ENCODE assay signal across 10 mouse cellular contexts in the genomic region with DNA sequence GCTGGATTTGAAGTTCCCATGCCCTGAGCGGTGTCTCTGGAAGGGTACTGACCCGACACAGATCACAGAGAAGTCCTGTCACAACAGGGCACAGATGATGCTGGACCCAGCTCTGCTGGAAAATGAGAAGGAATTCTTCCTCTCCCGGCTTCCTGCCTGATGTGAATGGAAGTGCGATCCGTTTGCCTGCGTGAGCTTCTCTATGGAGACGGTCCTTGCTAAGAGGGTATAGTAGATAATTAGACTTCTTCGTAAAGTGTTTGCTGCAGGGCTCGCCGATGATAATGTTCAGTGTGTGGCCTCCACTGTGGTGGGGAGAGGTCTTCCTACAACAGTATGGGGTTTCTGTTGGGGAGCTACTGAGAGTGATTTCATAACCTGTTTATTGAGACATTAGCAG.
DNase-seq lines count a peak whose midpoint lies in the region; ATAC-seq and TF ChIP-seq lines count a peak whose summit lies in the region.
"Had no signal": no experiment of that assay in that cellular context is flagged by ENCODE, and none has a peak within 500 bp of the region (broad histone marks: within the 10 kb centered on the region; RNA-seq: fewer than 3 reads in every experiment).

No protein-coding gene starts in this region.

- H3K27me3 ChIP-seq in heart, embryonic 14.5 days (ENCODE audit: control insufficient read depth, insufficient read depth, low read length) = no peaks in the 10 kb centered on the region
- H3K27me3 ChIP-seq in midbrain, embryonic 15.5 days (replicated peaks) = no peaks in the 10 kb centered on the region
- H3K27me3 ChIP-seq: CH12.LX had no signal

- peaks cover 3% of the 10 kb centered on the region; the same call in 1 of the 2 replicates for H3K9me3 ChIP-seq in heart, embryonic 14.5 days (ENCODE audit: control insufficient read depth, low read length)
- H3K9me3 ChIP-seq in midbrain, embryonic 15.5 days = no peaks in the 10 kb centered on the region

- H3K9ac ChIP-seq in heart, embryonic 14.5 days (ENCODE audit: low read length) = peak overlapping the region; percentile 68
- no peak overlapping the region for H3K9ac ChIP-seq in midbrain, embryonic 15.5 days

- peak overlapping the region; percentile 6; the same call in 1 of the 2 replicates for H3K27ac ChIP-seq in cortical plate, adult 2 months (ENCODE audit: insufficient read depth, low read length)
- H3K27ac ChIP-seq in heart, embryonic 14.5 days (replicated peaks in 1 of 2; ENCODE audit: control insufficient read depth in 1 of 2, insufficient read depth in 1 of 2, low read depth in 2 of 2, low read length in 2 of 2) = peak overlapping the region; percentile 89 to 91
- 0 out of 2 replicates have a peak overlapping the region, but pooled peaks have one; percentile 22 for H3K27ac ChIP-seq in midbrain, embryonic 15.5 days

- no peak for TF ChIP-seq POLR2A in cortical plate, adult 2 months (IDR thresholded peaks at IDR 0.05; ENCODE audit: extremely low read depth, insufficient read depth, low read length)

- peaks cover 15% of the 10 kb centered on the region for H3K4me1 ChIP-seq in cortical plate, adult 2 months (ENCODE audit: control insufficient read depth, insufficient read depth, low read length)
- peaks cover 16 to 30% of the 10 kb centered on the region in 2 experiments for H3K4me1 ChIP-seq in heart, embryonic 14.5 days (ENCODE audit: control insufficient read depth in 2 of 2, insufficient read depth in 2 of 2, low read length in 2 of 2)
- peaks cover 31% of the 10 kb centered on the region for H3K4me1 ChIP-seq in midbrain, embryonic 15.5 days

- no peak for TF ChIP-seq CTCF in cortical plate, adult 2 months (IDR thresholded peaks at IDR 0.05; ENCODE audit: extremely low read depth, insufficient read depth, low read length)

- H3K36me3 ChIP-seq in heart, embryonic 14.5 days (ENCODE audit: control insufficient read depth, insufficient read depth, low read length) = no peaks in the 10 kb centered on the region
- no peaks in the 10 kb centered on the region for H3K36me3 ChIP-seq in midbrain, embryonic 15.5 days (replicated peaks)

- peak overlapping the region; percentile 81 for H3K4me2 ChIP-seq in heart, embryonic 14.5 days (ENCODE audit: low read length)
- H3K4me2 ChIP-seq in midbrain, embryonic 15.5 days = peak overlapping the region; percentile 1; the same call in 1 of the 2 replicates

- intact Hi-C loops in heart, postnatal 14 days (cut with DNase I) = no loop called here

- peak; percentile 81 for DNase-seq in heart, adult 11 months
- DNase-seq in heart, postnatal 14 days = no peak
- DNase-seq in adrenal gland, adult (ENCODE audit: inconsistent age in 2 of 2, low spot score in 1 of 2) = no peak
- no peak for DNase-seq in frontal cortex, postnatal 25 days (ENCODE audit: low spot score in 2 of 2)
- DNase-seq in spleen, adult 18-20 months = no peak
- DNase-seq: thymus, adult 18-20 months had no signal

- 0 out of 2 replicates have a peak overlapping the region, but pooled peaks have one; percentile 17 for H3K4me3 ChIP-seq in cortical plate, adult 2 months (ENCODE audit: insufficient read depth, low read length)
- H3K4me3 ChIP-seq in heart, embryonic 14.5 days (ENCODE audit: control insufficient read depth in 1 of 2, insufficient read depth in 1 of 2, low read depth in 1 of 2, low read length in 2 of 2) = peak overlapping the region; percentile 43 to 50
- no peak overlapping the region for H3K4me3 ChIP-seq in midbrain, embryonic 15.5 days

- ATAC-seq in heart, embryonic 14.5 days (ENCODE audit: insufficient number of reproducible peaks, insufficient read depth, low FRiP score, low read depth) = no peak
- no peak for ATAC-seq in midbrain, embryonic 15.5 days (replicated peaks)

- 4% methylated on average over 10 of the region's 10 CpGs for WGBS in heart, embryonic 14.5 days
- 30% methylated on average over 10 of the region's 10 CpGs for WGBS in midbrain, embryonic 15.5 days

Comparison
In these comparisons a context has a peak if more than half of its experiments do, and no peak if none do; other contexts are left out.
1. H3K27ac ChIP-seq: peak in every context shown above with its lines; median percentile 90 in heart, embryonic 14.5 days; 22 in midbrain, embryonic 15.5 days; 6 in cortical plate, adult 2 months.